Mouse (Mus musculus) liver, adult 10 weeks (tissue): ENCODE data around the gene Tspyl1. TPM values are rescaled to one million over a fixed set of nuclear protein-coding genes. Genes with fewer than 3 reads are reported as not detected.

ENCODE experiments used
- polyA plus RNA-seq: library from polyadenylated mRNA; stranded (reverse); fragments of 350-450 nt; fragmentation: Illumina TruSeq; extraction: RNeasy Lipid Tissue Mini Kit (QIAGEN cat#74804); gene quantifications from one replicate; pipeline ENCODE4 v1.2.3, GENCODE M21; 2014; ENCODE audit warnings: low read depth, low replicate concordance

The Tspyl1 gene
- 23.9 TPM for polyA plus RNA-seq

GRCm38 (mm10) chr10:34281962-34282388, at the start of gene Tspyl1:
Gene Tspyl1 (plus strand): TSS chr10:34282190.

GRCm38 (mm10) chr10:34297299-34297979, 15.4 kb downstream of the Tspyl1 start, which contains the start of gene Tspyl4:
Gene Tspyl4 (plus strand): TSS chr10:34297442.

Other genes starting within 250 kb of the Tspyl1 start
- not detected for gene Trappc3l, start 244.6 kb upstream of the Tspyl1 start, polyA plus RNA-seq
- gene Calhm4, start 237.9 kb upstream of the Tspyl1 start, polyA plus RNA-seq, result not detected
- 0.08 TPM for gene Calhm5, start 185.7 kb upstream of the Tspyl1 start, polyA plus RNA-seq
- 2.1 TPM for gene Calhm6, start 154.2 kb upstream of the Tspyl1 start, polyA plus RNA-seq
- 6.4 TPM for gene Dse, start 74.5 kb upstream of the Tspyl1 start, polyA plus RNA-seq
- gene Tspyl4, start 15.3 kb downstream of the Tspyl1 start, polyA plus RNA-seq, result 7.3 TPM
- gene Col10a1, start 107.8 kb downstream of the Tspyl1 start, polyA plus RNA-seq, result not detected
- 37.0 TPM for gene Nt5dc1, start 136.4 kb downstream of the Tspyl1 start, polyA plus RNA-seq
- gene Frk, start 201.2 kb downstream of the Tspyl1 start, polyA plus RNA-seq, result 8.4 TPM